Mouse (Mus musculus) stomach, postnatal 0 days (tissue): Measurements from ENCODE around the gene Afap1l2.
A peak's percentile ranks its signal among the peaks of the same experiment; 100 is the strongest.

Experiments
- CTCF ChIP-seq: IDR thresholded peaks from 2 replicates; pipeline ENCODE4 v1.5.1; 2016; ENCODE audit warnings: antibody characterized with exemption, low read depth, mild to moderate bottlenecking, moderate library complexity
- EP300 ChIP-seq: optimal IDR thresholded peaks from 2 replicates; pipeline ENCODE3; 2016; ENCODE audit warnings: antibody characterized with exemption

GRCm38 (mm10) chr19:57007781-57008710 lies at the start of gene Afap1l2:
- TF ChIP-seq CTCF (peak; percentile 78), EP300 (no peak)
